Mouse (Mus musculus) Patski (cell line): Measurements from ENCODE around the gene Sapcd2. TPM values are rescaled to one million over a fixed set of nuclear protein-coding genes. Genes with fewer than 3 reads are reported as not detected.
"Not testable (repeated sequence)": the region's sequence is repeated elsewhere in the genome, so short reads cannot be mapped to it uniquely, and the experiment has no call there.

Experiments used
- ATAC-seq: fragments of 100-300 bp; one replicate; pipeline ENCODE4 v1.8.0; 2021
- CTCF ChIA-PET: fragments of 350-600 bp; sonication (Branson Sonifier 250); formaldehyde crosslinking; loops from one replicate; lab custom pipeline; 2022; ENCODE audit warnings: inconsistent platforms; lab: Charles Lee
- POLR2A ChIA-PET: fragments of 350-600 bp; sonication (Branson Sonifier 250); formaldehyde crosslinking; loops from one replicate; lab custom pipeline; 2022; ENCODE audit warnings: antibody characterized with exemption, inconsistent platforms; lab: Charles Lee
- DNase-seq: peaks from one replicate; pipeline ENCODE4 v3.0.0-alpha.2; 2011; ENCODE audit warnings: low read depth, low spot score
- H3K27me3 ChIP-seq: fragments of 371-371 bp; one replicate; pipeline ENCODE4 v1.5.1; 2021
- CTCF ChIP-seq: fragments of 100-300 bp; IDR thresholded peaks from one replicate; pipeline ENCODE4 v1.5.1; 2021
- in situ Hi-C: fragments of 300-500 bp; cut with MboI; formaldehyde crosslinking; loops from 3 replicates; pipeline ENCODE4 v1.11.1; 2018; ENCODE audit warnings: low pct_unique_long_range_greater_than_20kb, mixed read lengths
- polyA plus RNA-seq: library from polyadenylated mRNA; unstranded; gene quantifications from one replicate; pipeline ENCODE4 v1.2.3, GENCODE M21; 2021

Gene Sapcd2
- polyA plus RNA-seq, 1 experiment from 2014 or later, result 11.4 TPM

DNA sequence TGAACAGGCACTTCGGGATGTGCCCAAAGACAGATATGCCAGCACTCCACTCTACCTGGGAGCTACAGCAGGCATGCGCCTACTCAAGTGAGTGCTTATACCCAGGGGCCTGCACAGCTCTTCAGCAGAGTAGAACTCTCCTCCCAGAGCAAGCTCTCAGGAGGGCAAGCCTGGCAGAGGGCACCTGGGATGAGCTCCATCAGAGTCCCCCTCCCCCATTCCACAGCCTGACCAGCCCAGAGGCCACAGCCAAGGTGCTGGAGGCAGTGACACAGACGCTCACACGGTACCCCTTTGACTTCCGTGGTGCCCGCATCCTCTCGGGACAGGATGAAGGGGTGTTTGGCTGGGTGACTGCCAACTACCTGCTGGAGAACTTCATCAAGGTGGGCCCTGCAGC lies 25.9 kb downstream of the Sapcd2 start:
- DNase-seq (no peak), ATAC-seq (no peak)
- H3K27me3 ChIP-seq, result peaks cover 4% of the 10 kb centered on the region
- TF ChIP-seq CTCF, result no peak
- in situ Hi-C loops, result no loop called here
- ChIA-PET CTCF (interaction anchor here (1.9 to 10.9 kb wide), 2 partner anchors 11 to 22 kb away, joined by 4 to 119 read pairs; partner anchors contain the start of gene Sapcd2), POLR2A (no interaction called here)

- in situ Hi-C loops, result no loop called here
- ChIA-PET POLR2A (no interaction called here), CTCF (interaction anchor here (10.9 kb wide), 1 partner anchor 23 kb away, joined by 119 read pairs; the partner anchor contains the start of gene Sapcd2)
- DNase-seq, result no peak
- H3K27me3 ChIP-seq, result peaks cover 4% of the 10 kb centered on the region
- no peak for TF ChIP-seq CTCF
- ATAC-seq, result no peak
Observed at GRCm38 (mm10) chr2:25399051-25399450, 26.9 kb downstream of the Sapcd2 start, which contains the start of gene Npdc1. TSS of gene Npdc1 (plus strand) at chr2:25399351.

DNA sequence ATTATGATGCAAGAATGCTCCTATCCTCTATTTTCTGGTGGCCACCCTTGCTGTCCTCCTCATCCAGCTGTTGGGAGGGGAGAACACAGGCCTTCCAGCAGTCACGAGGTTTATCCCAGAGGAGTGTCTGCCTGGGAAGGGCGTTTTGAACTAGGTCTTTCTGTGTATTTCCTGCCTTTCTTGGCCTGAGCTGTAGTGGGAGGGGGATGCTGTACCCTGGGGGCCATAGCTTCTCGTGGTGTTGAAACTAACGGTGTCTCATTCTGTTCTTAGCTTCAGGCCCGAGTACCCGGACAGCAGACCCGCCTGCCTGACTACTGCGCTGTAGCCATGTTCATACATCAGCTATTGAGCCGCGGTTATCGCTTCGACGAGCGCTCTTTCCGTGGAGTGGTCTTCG lies 28.2 kb downstream of the Sapcd2 start:
- DNase-seq, result no peak
- ATAC-seq, result no peak
- no peak for TF ChIP-seq CTCF
- in situ Hi-C loops, result loop anchor here (5.0 kb wide), 1 partner anchor 33 kb away; the partner anchor contains the start of gene Uap1l1
- CTCF ChIA-PET, result interaction anchor here (1.0 to 10.9 kb wide), 9 partner anchors 8 to 172 kb away, joined by 3 to 119 read pairs (median 4); partner anchors contain the start of genes Fut7, Sapcd2 and Traf2
- H3K27me3 ChIP-seq, result peaks cover 4% of the 10 kb centered on the region
- POLR2A ChIA-PET, result interaction anchor here (1.1 kb wide), 1 partner anchor 24 kb away, joined by 3 read pairs; no protein-coding TSS in a partner anchor

- peaks cover 2% of the 10 kb centered on the region for H3K27me3 ChIP-seq
- ChIA-PET POLR2A (interaction anchor here (0.5 to 1.1 kb wide), 2 partner anchors 25 to 210 kb away, joined by 3 read pairs; no protein-coding TSS in a partner anchor), CTCF (interaction anchor here (1.0 to 10.9 kb wide), 9 partner anchors 8 to 172 kb away, joined by 3 to 119 read pairs (median 4); partner anchors contain the start of genes Fut7, Sapcd2 and Traf2)
- no peak for DNase-seq
- in situ Hi-C loops, result loop anchor here (5.0 kb wide), 1 partner anchor 33 kb away; the partner anchor contains the start of gene Uap1l1
- no peak for TF ChIP-seq CTCF
- no peak for ATAC-seq
Observed at GRCm38 (mm10) chr2:25400764-25401163, 28.6 kb downstream of the Sapcd2 start.

- ChIA-PET POLR2A (no interaction called here), CTCF (interaction anchor here (0.7 to 10.9 kb wide), 6 partner anchors 11 to 41 kb away, joined by 3 to 119 read pairs (median 4); partner anchors contain the start of gene Sapcd2)
- in situ Hi-C loops, result loop anchor here (5.0 kb wide), 1 partner anchor 35 kb away; the partner anchor contains the start of gene Uap1l1
- no peaks in the 10 kb centered on the region for H3K27me3 ChIP-seq
- DNase-seq (peak; percentile 69), ATAC-seq (peak; percentile 42)
- no peak for TF ChIP-seq CTCF
Observed at GRCm38 (mm10) chr2:25402377-25402971, 30.4 kb downstream of the Sapcd2 start.

- DNase-seq (no peak), ATAC-seq (peak; percentile 54)
- no peaks in the 10 kb centered on the region for H3K27me3 ChIP-seq
- no peak for TF ChIP-seq CTCF
- POLR2A ChIA-PET, result no interaction called here
- in situ Hi-C loops, result loop anchor here (5.0 kb wide), 1 partner anchor 36 kb away; the partner anchor contains the start of gene Uap1l1
- CTCF ChIA-PET, result interaction anchor here (1.0 to 10.9 kb wide), 3 partner anchors 20 to 42 kb away, joined by 3 to 119 read pairs (median 4); partner anchors contain the start of gene Sapcd2
Observed at GRCm38 (mm10) chr2:25402972-25403601, 31.0 kb downstream of the Sapcd2 start.

DNA sequence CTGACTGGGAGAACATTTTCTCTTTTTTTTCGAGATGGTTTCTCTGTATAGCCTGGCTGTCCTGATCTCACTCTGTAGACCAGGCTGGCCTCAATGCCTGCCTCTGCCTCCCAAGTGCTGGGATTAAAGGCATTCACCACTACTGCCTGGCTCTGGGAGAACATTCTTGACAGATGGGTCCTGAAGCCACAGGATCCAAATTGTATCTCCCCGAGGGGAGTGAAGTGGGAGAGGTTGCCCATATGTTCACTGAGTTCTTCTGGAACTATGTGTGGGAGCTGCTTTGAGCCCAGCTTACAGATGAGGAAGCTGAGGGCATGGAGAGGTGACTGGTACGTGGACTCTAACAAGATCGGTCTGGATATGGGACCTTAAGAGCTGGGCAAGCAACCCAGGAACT lies 31.9 kb downstream of the Sapcd2 start:
- ChIA-PET CTCF (no interaction called here), POLR2A (interaction anchor here (0.6 to 1.0 kb wide), 2 partner anchors 32 to 79 kb away, joined by 3 read pairs; partner anchors contain the start of gene Sapcd2)
- no peak for DNase-seq
- in situ Hi-C loops, result loop anchor here (5.0 kb wide), 1 partner anchor 37 kb away; the partner anchor contains the start of gene Uap1l1
- H3K27me3 ChIP-seq, result no peaks in the 10 kb centered on the region
- ATAC-seq, result no peak
- no peak for TF ChIP-seq CTCF

GRCm38 (mm10) chr2:25408908-25409307 lies 36.8 kb downstream of the Sapcd2 start:
- ChIA-PET CTCF (no interaction called here), POLR2A (no interaction called here)
- in situ Hi-C loops, result no loop called here
- no peak for ATAC-seq
- DNase-seq, result no peak
- no peaks in the 10 kb centered on the region for H3K27me3 ChIP-seq
- TF ChIP-seq CTCF, result no peak

DNA sequence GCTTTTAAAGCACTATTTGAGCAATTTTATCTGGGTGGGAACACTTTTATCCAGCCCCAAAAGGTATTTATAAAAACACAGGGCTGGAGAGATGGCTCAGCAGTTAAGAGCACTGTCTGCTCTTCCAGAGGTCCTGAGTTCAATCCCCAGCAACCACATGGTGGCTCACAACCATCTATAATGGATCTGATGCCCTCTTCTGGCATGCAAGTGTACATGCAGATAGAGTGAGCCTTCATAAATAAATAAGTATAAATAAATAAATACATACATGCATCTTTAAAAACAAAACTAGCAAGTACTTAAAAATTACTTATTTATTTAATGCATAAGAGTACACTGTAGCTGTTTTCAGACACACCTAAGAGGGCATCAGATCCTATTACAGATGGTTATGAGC lies 41.3 kb downstream of the Sapcd2 start:
- H3K27me3 ChIP-seq, DNase-seq, ATAC-seq, in situ Hi-C loops: not testable (repeated sequence)
- ChIA-PET CTCF (interaction anchor here (1.2 to 1.4 kb wide), 2 partner anchors 8 to 11 kb away, joined by 3 read pairs; no protein-coding TSS in a partner anchor), POLR2A (interaction anchor here (1.0 kb wide), 1 partner anchor 9 kb away, joined by 3 read pairs; the partner anchor contains the start of gene Fut7)

DNA sequence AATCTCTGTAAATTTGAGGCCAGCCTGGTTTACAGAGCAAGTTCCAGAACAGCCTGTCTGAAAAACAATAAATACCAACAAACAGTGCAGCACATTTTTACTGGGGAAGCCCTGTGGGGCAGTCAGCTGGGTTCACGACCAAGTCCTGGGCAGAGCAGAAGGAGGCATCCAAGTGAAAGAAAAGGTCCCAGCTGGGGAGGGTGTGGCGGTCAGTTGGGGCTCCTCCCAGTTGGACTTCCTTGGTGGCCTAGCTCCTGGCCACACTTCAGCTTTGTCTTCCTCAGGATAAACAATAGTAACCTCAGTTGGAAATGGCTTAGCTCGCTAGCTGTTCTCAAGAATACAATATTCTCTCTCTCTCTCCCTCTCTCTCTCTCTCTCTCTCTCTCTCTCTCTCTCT lies 45.3 kb downstream of the Sapcd2 start:
- no peak for ATAC-seq
- TF ChIP-seq CTCF, result no peak
- ChIA-PET POLR2A (no interaction called here), CTCF (interaction anchor here (1.0 to 1.4 kb wide), 3 partner anchors 9 to 65 kb away, joined by 3 to 4 read pairs (median 3); no protein-coding TSS in a partner anchor)
- no peaks in the 10 kb centered on the region for H3K27me3 ChIP-seq
- DNase-seq, result no peak
- in situ Hi-C loops, result no loop called here
